Comparison of ENCODE assay signal across 7 mouse cellular contexts in the genomic region with DNA sequence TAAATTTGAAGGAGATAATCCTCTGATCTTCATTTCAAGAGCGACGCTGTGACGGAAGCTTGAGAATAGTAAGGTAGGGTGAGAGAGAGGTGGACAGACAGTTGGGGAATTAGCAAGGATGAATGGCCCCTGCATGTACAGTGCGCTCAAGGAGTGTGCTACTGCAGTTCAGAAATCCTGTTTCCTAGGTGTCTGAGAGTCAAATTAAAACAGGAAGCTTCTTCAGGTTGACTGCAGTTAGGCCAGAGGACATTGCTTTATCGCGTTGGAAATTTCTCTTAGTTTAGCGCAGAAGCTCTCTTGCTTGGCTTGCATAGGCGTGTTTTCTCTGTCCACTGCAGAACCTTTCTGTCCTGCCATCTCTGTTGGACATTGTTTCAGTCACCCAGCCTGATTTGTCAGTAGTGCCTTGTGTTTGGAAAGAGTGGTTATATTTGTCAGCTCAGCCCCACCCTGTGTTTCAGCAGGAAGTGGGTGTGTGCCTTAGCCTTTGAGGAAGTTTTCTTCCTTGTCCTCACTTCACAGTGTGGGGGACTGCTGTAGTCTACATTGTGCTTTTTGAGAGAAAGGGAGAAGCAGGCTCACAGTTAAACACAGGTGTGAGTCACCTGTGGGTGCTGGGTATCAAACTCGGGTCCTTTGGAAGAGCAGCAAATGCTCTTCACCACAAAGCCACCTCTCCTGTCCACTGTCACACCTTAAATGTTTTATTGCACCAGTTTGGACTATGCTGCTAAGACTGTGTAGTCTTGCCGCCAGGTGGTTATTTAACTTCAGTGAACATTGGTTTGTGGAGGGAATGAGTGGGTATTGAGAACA. TPM values are rescaled to one million over a fixed set of nuclear protein-coding genes. Genes with fewer than 3 reads are reported as not detected.
DNase-seq lines count a peak whose midpoint lies in the region; ATAC-seq lines count a peak whose summit lies in the region.

No protein-coding gene starts in this region.

- H3K4me3 ChIP-seq in heart, embryonic 11.5 days (ENCODE audit: low read depth, low read length) = no peak overlapping the region
- no peak overlapping the region for H3K4me3 ChIP-seq in liver, embryonic 16.5 days (ENCODE audit: low read depth, low read length)
- no peak overlapping the region for H3K4me3 ChIP-seq in stomach, embryonic 15.5 days (replicated peaks)

- no peak overlapping the region for H3K9ac ChIP-seq in heart, embryonic 11.5 days (ENCODE audit: low read depth, low read length)
- H3K9ac ChIP-seq in liver, embryonic 16.5 days (ENCODE audit: low read depth, low read length) = no peak overlapping the region
- no peak overlapping the region for H3K9ac ChIP-seq in stomach, embryonic 15.5 days

- 0 out of 2 replicates have a peak overlapping the region, but pooled peaks have one; percentile 41 for H3K27ac ChIP-seq in heart, embryonic 11.5 days (ENCODE audit: low read depth, low read length)
- peak overlapping the region; percentile 81 for H3K27ac ChIP-seq in liver, embryonic 16.5 days (ENCODE audit: low read length)
- H3K27ac ChIP-seq in stomach, embryonic 15.5 days = peak overlapping the region; percentile 57

- no peak overlapping the region for H3K4me2 ChIP-seq in heart, embryonic 11.5 days
- H3K4me2 ChIP-seq in liver, embryonic 16.5 days (ENCODE audit: low read depth, low read length) = peak overlapping the region; percentile 30
- no peak overlapping the region for H3K4me2 ChIP-seq in stomach, embryonic 15.5 days

- no peaks in the 10 kb centered on the region for H3K27me3 ChIP-seq in heart, embryonic 11.5 days (ENCODE audit: control insufficient read depth, insufficient read depth, low read length)
- H3K27me3 ChIP-seq in liver, embryonic 16.5 days (ENCODE audit: control insufficient read depth, insufficient read depth, low read depth, low read length) = no peaks in the 10 kb centered on the region
- H3K27me3 ChIP-seq in stomach, embryonic 15.5 days (replicated peaks) = no peaks in the 10 kb centered on the region

- peaks cover 39% of the 10 kb centered on the region for H3K4me1 ChIP-seq in heart, embryonic 11.5 days (ENCODE audit: control insufficient read depth, insufficient read depth, low read length)
- peaks cover 19% of the 10 kb centered on the region for H3K4me1 ChIP-seq in liver, embryonic 16.5 days (ENCODE audit: control insufficient read depth, low read depth, low read length)
- H3K4me1 ChIP-seq in stomach, embryonic 15.5 days = peaks cover 31% of the 10 kb centered on the region

- H3K36me3 ChIP-seq in heart, embryonic 11.5 days (ENCODE audit: control insufficient read depth, insufficient read depth, low read length) = no peaks in the 10 kb centered on the region
- no peaks in the 10 kb centered on the region for H3K36me3 ChIP-seq in liver, embryonic 16.5 days (ENCODE audit: control insufficient read depth, insufficient read depth)
- 0 out of 2 replicates have a peak, but pooled peaks cover 4% of the 10 kb centered on the region for H3K36me3 ChIP-seq in stomach, embryonic 15.5 days

- no peak for ATAC-seq in heart, embryonic 11.5 days (replicated peaks; ENCODE audit: insufficient number of reproducible peaks, low FRiP score, low TSS enrichment)
- ATAC-seq in liver, embryonic 16.5 days (ENCODE audit: low read depth) = no peak; the same call in 1 of the 2 replicates
- ATAC-seq in stomach, embryonic 15.5 days (ENCODE audit: insufficient read depth, low FRiP score, low read depth) = peak; percentile 72

- H3K9me3 ChIP-seq in heart, embryonic 11.5 days (replicated peaks; ENCODE audit: control insufficient read depth, low read length) = no peaks in the 10 kb centered on the region
- H3K9me3 ChIP-seq in liver, embryonic 16.5 days (replicated peaks; ENCODE audit: control insufficient read depth, low read length) = no peaks in the 10 kb centered on the region
- no peaks in the 10 kb centered on the region for H3K9me3 ChIP-seq in stomach, embryonic 15.5 days

- peak; percentile 42 to 53 for DNase-seq in urinary bladder, postnatal 36 days (ENCODE audit: low spot score in 2 of 2)
- DNase-seq in urinary bladder, postnatal 4 days (ENCODE audit: low spot score in 2 of 2) = no peak
- no peak for DNase-seq in adipocyte (ENCODE audit: low spot score)
- DNase-seq in retina, postnatal 1 day = no peak

- WGBS in heart, embryonic 11.5 days (ENCODE audit: insufficient replicate concordance) = 81% methylated on average over 10 of the region's 10 CpGs
- 32% methylated on average over 10 of the region's 10 CpGs for WGBS in liver, embryonic 16.5 days (ENCODE audit: insufficient replicate concordance)
- WGBS in stomach, embryonic 15.5 days = 66% methylated on average over 10 of the region's 10 CpGs

RNA-seq across cellular contexts. Expression of a gene that starts 39.1 kb away (rescaled TPM):
- 37.3 and 55.8 TPM in 2 replicates for polyA plus RNA-seq in heart, embryonic 11.5 days (2014; fragmentation: Nextera tagmentation; extraction: Ambion mirVana)
- polyA plus RNA-seq in liver, embryonic 16.5 days (2015; fragmentation: Nextera tagmentation; extraction: Ambion mirVana) = 41.4 and 42.7 TPM in 2 replicates
- polyA plus RNA-seq in stomach, embryonic 15.5 days (2015; fragmentation: Nextera tagmentation; extraction: Ambion mirVana) = 109 TPM in 2 replicates

RNA-seq across cellular contexts. Expression of a gene that starts 42.5 kb away (rescaled TPM):
- 0.27 and 0.77 TPM in 2 replicates for polyA plus RNA-seq in heart, embryonic 11.5 days (2014; fragmentation: Nextera tagmentation; extraction: Ambion mirVana)
- polyA plus RNA-seq in liver, embryonic 16.5 days (2015; fragmentation: Nextera tagmentation; extraction: Ambion mirVana) = 0.13 TPM in 1 of 2 replicates, not detected in the other
- 6.8 and 7.8 TPM in 2 replicates for polyA plus RNA-seq in stomach, embryonic 15.5 days (2015; fragmentation: Nextera tagmentation; extraction: Ambion mirVana)

RNA-seq across cellular contexts. Expression of a gene that starts 42.9 kb away (rescaled TPM):
- 0.37 and 0.61 TPM in 2 replicates for polyA plus RNA-seq in heart, embryonic 11.5 days (2014; fragmentation: Nextera tagmentation; extraction: Ambion mirVana)
- not detected in 2 replicates for polyA plus RNA-seq in liver, embryonic 16.5 days (2015; fragmentation: Nextera tagmentation; extraction: Ambion mirVana)
- 0.13 and 0.23 TPM in 2 replicates for polyA plus RNA-seq in stomach, embryonic 15.5 days (2015; fragmentation: Nextera tagmentation; extraction: Ambion mirVana)

Comparison
In these comparisons a context has a peak if more than half of its experiments do, and no peak if none do; other contexts are left out.
1. DNase-seq: peak in urinary bladder, postnatal 36 days (2 of 2); none in urinary bladder, postnatal 4 days (0 of 2), adipocyte (single experiment) and retina, postnatal 1 day (single experiment).
2. Peak in every context shown above with its lines, with median percentiles within 50 percentile points of each other: H3K27ac ChIP-seq.